Mouse (Mus musculus) cerebellum, adult 11 months (tissue): ENCODE data around the gene Fam50a.
"Not testable (repeated sequence)": the region's sequence is repeated elsewhere in the genome, so short reads cannot be mapped to it uniquely, and the experiment has no call there.

Experiments
- DNase-seq: peaks from one replicate; pipeline ENCODE4 v3.0.0; 2022

Gene Fam50a

GRCm38 (mm10) chrX:74330166-74330930 lies 17.5 kb downstream of the Fam50a start:
- DNase-seq = no peak

- DNase-seq = no peak
Measured at GRCm38 (mm10) chrX:74352645-74353466, 40.0 kb downstream of the Fam50a start.

DNA sequence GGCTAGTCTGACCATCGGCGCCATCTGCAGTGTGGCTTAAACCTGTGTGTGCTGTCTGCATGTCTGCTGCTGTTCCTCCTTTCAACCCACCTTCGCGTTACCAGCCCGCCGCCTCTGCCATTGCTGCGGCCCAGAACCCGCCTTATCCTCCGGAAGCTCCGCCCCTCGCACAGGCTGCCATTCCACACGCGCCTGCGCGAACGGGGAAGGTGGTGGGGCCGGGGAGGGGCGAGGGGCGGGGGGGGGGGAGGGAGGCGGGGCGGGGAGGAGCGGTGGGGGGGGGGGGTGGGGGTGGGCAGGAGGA lies 40.6 kb downstream of the Fam50a start, which contains the start of gene Lage3:
Gene Lage3, minus strand, starts transcription at position 152 of the 304 bp plus-strand sequence.
- peak; percentile 74 for DNase-seq

- not testable (repeated sequence) for DNase-seq
Measured at GRCm38 (mm10) chrX:74357069-74357468, 44.2 kb downstream of the Fam50a start.

DNA sequence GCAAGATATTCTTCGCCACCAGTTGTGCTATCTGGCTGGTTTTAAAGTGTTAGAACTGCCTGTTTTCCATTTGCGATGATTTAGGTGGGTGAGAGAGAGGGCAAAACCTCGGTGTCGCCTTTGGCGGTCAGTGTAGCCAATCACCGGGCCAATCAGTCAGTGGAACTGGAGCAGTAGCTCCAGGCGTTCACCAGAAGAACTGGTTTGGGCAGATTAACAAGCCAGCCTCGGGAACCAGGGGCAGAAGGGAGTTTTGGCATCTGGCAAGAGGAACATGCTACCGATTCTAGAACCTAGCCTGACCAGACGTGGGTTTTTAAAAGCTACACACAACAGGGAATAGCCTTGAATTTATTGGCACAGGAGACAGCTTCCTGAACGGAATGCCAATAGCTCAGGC lies 46.3 kb downstream of the Fam50a start:
- no peak for DNase-seq

DNA sequence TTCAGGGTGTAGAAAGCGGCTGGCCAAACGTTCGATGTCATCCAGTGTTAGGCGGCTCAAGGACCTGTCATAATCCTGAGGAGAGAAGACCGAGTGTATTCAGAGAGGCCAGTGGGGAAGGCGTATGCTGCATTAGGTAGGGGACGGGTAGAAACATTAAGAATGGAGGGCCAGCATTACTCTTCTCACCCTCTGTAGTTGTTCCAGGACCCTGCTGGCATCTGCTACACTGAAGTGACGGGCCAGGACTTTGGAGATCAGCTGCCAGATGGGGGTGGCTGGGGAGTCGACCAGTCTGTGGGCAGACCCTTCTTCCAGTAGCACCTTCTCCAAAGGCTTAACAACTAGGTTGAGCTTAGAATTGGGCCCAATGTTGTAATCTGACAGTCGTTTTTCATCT lies 54.7 kb downstream of the Fam50a start:
- DNase-seq = no peak

GRCm38 (mm10) chrX:74368209-74368909 lies 55.5 kb downstream of the Fam50a start:
- DNase-seq = peak; percentile 56
